Mouse (Mus musculus): ENCODE measurements around the gene Olfr697. TPM values are rescaled to one million over a fixed set of nuclear protein-coding genes. Genes with fewer than 3 reads are reported as not detected.
"Not testable (repeated sequence)": the region's sequence is repeated elsewhere in the genome, so short reads cannot be mapped to it uniquely, and the experiment has no call there.

Gene Olfr697
- polyA plus RNA-seq, 1 experiment from 2014 or later = not detected

DNA sequence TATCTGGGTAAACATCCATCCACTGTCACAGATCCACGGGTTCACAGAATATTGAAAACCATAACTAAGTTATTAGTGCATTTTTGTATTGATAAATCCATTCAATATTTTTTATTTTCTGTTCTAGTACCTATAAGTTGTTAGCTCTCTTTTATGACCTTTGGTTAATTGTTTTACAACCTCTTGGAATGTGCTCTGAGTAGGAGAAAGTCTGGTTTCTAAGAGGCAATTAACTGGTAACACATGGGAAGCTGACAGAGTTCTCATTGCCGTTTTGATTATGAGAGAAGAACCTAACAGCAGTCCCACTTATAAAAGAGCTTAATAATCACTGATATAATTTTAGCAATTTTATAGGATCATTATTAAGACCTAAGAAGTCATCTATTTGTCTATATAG is 8.5 kb downstream of the Olfr697 start:
- Histone ChIP-seq H3K4me2 (ENCODE audit: low read depth, low read length) (no peak overlapping the region), H3K4me3 (ENCODE audit: low read depth, low read length) (no peak overlapping the region), H3K27me3 (ENCODE audit: insufficient read depth, low read length) (no peaks in the 10 kb centered on the region), H3K4me1 (ENCODE audit: insufficient read depth) (no peaks in the 10 kb centered on the region), H3K9ac (replicated peaks) (no peak overlapping the region), H3K36me3 (replicated peaks; ENCODE audit: insufficient read depth, low read length) (no peaks in the 10 kb centered on the region), H3K27ac (ENCODE audit: low read depth) (no peak overlapping the region), H3K9me3 (ENCODE audit: low read length) (no peaks in the 10 kb centered on the region)
- ATAC-seq = no peak
- 59% methylated on average over 2 of the region's 2 CpGs for WGBS (ENCODE audit: insufficient replicate concordance)
- TF ChIP-seq EP300 (IDR thresholded peaks at IDR 0.05; ENCODE audit: low read depth) (no peak), CTCF (IDR thresholded peaks at IDR 0.05; ENCODE audit: low read depth) (no peak)
- DNase-seq = no peak

DNA sequence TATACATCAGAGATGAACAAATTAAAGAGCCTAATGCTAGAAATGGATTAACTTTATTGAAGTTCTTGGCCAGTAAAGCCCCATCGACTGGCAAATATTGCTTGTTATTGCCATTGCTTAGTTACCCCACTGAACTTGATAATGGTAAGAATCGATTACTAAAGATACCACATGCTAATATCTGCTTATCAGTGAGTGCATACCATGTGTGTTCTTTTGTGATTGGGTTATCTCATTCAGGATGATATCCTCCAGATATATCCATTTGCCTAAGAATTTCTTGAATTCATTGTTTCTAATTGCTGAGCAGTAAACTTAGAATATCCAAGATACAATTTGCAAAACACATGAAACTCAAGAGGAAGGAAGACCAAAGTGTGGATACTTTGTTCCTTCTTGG is 16.6 kb downstream of the Olfr697 start:
- not testable (repeated sequence) for H3K4me1 ChIP-seq (ENCODE audit: insufficient read depth); DNase-seq; H3K27me3 ChIP-seq (ENCODE audit: insufficient read depth, low read length)

DNA sequence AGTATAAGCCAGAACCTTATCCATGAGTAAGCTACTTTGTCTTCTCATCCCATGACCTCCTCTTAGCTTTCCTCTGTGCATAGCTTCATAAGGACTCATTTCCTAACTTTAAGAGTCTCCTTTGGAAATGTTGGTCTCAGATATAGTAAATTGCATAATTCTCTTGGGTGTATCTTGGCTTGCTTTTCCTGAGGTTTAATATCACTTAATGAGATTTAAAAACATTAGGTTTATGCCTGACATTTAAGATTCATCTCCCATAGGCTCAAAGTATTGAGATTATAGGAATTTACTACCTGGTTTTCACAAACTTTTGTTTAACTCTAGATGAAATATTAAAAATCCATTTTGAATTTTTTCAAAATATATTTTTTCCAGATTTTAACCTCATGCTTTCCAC is 25.9 kb downstream of the Olfr697 start, which contains the start of gene Olfr695:
Olfr695 (minus strand) TSS at position 101 of the 400 bp plus-strand sequence.
- ATAC-seq = no peak
- DNase-seq = no peak
- H3K36me3 ChIP-seq (replicated peaks; ENCODE audit: insufficient read depth, low read length) = no peaks in the 10 kb centered on the region
- no peaks in the 10 kb centered on the region for H3K9me3 ChIP-seq (ENCODE audit: low read length)
- H3K4me2 ChIP-seq (ENCODE audit: low read depth, low read length) = no peak within 1 kb of the TSS
- no peak within 1 kb of the TSS for H3K9ac ChIP-seq (replicated peaks)
- H3K27me3 ChIP-seq (ENCODE audit: insufficient read depth, low read length) = no peaks in the 10 kb centered on the region
- no peak within 1 kb of the TSS for H3K27ac ChIP-seq (ENCODE audit: low read depth)
- H3K4me1 ChIP-seq (ENCODE audit: insufficient read depth) = no peaks in the 10 kb centered on the region
- no peak for TF ChIP-seq EP300 (IDR thresholded peaks at IDR 0.05; ENCODE audit: low read depth)
- TF ChIP-seq CTCF (IDR thresholded peaks at IDR 0.05; ENCODE audit: low read depth) = no peak
- H3K4me3 ChIP-seq (ENCODE audit: low read depth, low read length) = no peak within 1 kb of the TSS

More for the DNA sequence above, 16.6 kb downstream of the Olfr697 start:
- not testable (repeated sequence) for H3K36me3 ChIP-seq (replicated peaks; ENCODE audit: insufficient read depth, low read length); H3K4me2 ChIP-seq (ENCODE audit: low read depth, low read length); H3K27ac ChIP-seq (ENCODE audit: low read depth); H3K9me3 ChIP-seq (ENCODE audit: low read length); H3K9ac ChIP-seq (replicated peaks); H3K4me3 ChIP-seq (ENCODE audit: low read depth, low read length); ATAC-seq
- 65% methylated on average over 2 of the region's 2 CpGs for WGBS (ENCODE audit: insufficient replicate concordance)

DNA sequence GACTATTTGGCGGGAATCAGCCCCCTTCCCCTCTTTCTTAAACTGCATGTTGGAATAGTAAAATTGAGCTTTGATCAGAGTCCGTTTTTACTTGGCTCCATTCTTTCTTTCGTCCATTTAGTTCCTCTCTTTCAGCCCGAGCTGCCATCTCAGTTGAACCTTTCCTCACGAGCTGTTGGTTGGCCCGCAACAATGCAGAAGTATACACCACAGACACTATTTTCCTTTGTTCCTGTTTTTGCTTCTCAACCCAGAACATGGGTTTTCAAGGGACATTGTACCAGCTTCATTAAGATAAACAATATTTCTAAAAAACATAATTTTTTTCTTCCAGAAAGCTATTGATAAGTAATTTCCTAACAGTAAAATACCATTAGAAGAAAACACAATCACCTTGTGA is 30.8 kb downstream of the Olfr697 start:
- ATAC-seq = no peak
- no peak for DNase-seq
- H3K27ac ChIP-seq (ENCODE audit: low read depth) = no peak overlapping the region
- no peak overlapping the region for H3K4me2 ChIP-seq (ENCODE audit: low read depth, low read length)
- H3K27me3 ChIP-seq (ENCODE audit: insufficient read depth, low read length) = no peaks in the 10 kb centered on the region
- TF ChIP-seq EP300 (IDR thresholded peaks at IDR 0.05; ENCODE audit: low read depth) = no peak
- H3K9ac ChIP-seq (replicated peaks) = no peak overlapping the region
- no peaks in the 10 kb centered on the region for H3K9me3 ChIP-seq (ENCODE audit: low read length)
- H3K4me1 ChIP-seq (ENCODE audit: insufficient read depth) = no peaks in the 10 kb centered on the region
- WGBS (ENCODE audit: insufficient replicate concordance) = 52% methylated on average over 6 of the region's 6 CpGs
- H3K36me3 ChIP-seq (replicated peaks; ENCODE audit: insufficient read depth, low read length) = no peaks in the 10 kb centered on the region
- no peak overlapping the region for H3K4me3 ChIP-seq (ENCODE audit: low read depth, low read length)

DNA sequence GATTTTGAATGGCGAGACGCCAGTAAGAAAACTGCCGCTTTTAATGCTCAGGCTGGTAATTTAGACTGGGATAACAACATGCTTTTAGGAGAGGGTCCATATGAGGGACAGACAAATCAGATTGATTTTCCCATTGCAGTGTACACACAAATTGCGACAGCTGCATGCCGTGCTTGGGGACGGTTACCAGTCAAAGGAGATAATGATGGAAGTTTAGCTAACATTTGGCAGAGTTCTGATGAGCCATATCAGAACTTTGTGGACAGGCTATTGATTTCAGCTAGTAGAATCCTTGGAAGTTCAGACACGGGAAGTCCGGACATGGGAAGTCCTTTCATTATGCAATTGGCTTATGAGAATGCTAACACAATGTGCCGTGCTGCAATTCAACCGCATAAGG is 34.5 kb downstream of the Olfr697 start:
- ATAC-seq = peak; percentile 88
- not testable (repeated sequence) for H3K27ac ChIP-seq (ENCODE audit: low read depth); H3K36me3 ChIP-seq (replicated peaks; ENCODE audit: insufficient read depth, low read length); H3K9ac ChIP-seq (replicated peaks); H3K27me3 ChIP-seq (ENCODE audit: insufficient read depth, low read length); H3K4me3 ChIP-seq (ENCODE audit: low read depth, low read length); H3K4me2 ChIP-seq (ENCODE audit: low read depth, low read length); H3K4me1 ChIP-seq (ENCODE audit: insufficient read depth); H3K9me3 ChIP-seq (ENCODE audit: low read length)
- 69% methylated on average over 10 of the region's 10 CpGs for WGBS (ENCODE audit: insufficient replicate concordance)
- DNase-seq = peak; percentile 18

- Histone ChIP-seq H3K27ac (ENCODE audit: low read depth) (no peak overlapping the region), H3K36me3 (replicated peaks; ENCODE audit: insufficient read depth, low read length) (no peaks in the 10 kb centered on the region), H3K27me3 (ENCODE audit: insufficient read depth, low read length) (no peaks in the 10 kb centered on the region), H3K4me3 (ENCODE audit: low read depth, low read length) (no peak overlapping the region), H3K9ac (replicated peaks) (no peak overlapping the region), H3K9me3 (ENCODE audit: low read length) (no peaks in the 10 kb centered on the region), H3K4me2 (ENCODE audit: low read depth, low read length) (no peak overlapping the region), H3K4me1 (ENCODE audit: insufficient read depth) (no peaks in the 10 kb centered on the region)
- TF ChIP-seq CTCF (IDR thresholded peaks at IDR 0.05; ENCODE audit: low read depth) = no peak
- no peak for TF ChIP-seq EP300 (IDR thresholded peaks at IDR 0.05; ENCODE audit: low read depth)
- ATAC-seq (no peak), DNase-seq (no peak)
- 46% methylated on average over 1 of the region's 1 CpGs for WGBS (ENCODE audit: insufficient replicate concordance)
Observed at GRCm38 (mm10) chr7:106696891-106697290, 45.4 kb downstream of the Olfr697 start.

DNA sequence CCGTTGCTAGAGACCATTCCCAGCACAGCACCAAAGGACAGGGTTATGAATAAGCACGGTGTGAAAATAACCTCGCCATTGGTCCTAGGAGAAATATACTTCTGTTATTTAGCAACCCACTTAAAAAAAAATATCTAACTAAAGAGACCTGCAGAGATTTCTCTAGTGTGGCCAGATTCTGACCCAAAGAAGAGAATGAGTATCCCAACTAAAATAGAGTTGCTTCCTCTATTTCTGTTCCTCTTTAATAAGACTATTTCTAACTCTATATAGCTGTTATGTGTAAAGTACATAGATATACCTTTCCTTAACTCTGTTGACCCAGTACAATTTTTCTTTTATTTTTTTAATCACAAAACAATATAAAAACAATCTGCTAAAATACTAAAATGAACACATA is 49.3 kb downstream of the Olfr697 start:
- Histone ChIP-seq H3K4me3 (ENCODE audit: low read depth, low read length) (no peak overlapping the region), H3K9ac (replicated peaks) (no peak overlapping the region), H3K4me1 (ENCODE audit: insufficient read depth) (no peaks in the 10 kb centered on the region), H3K4me2 (ENCODE audit: low read depth, low read length) (no peak overlapping the region), H3K9me3 (ENCODE audit: low read length) (no peaks in the 10 kb centered on the region), H3K27ac (ENCODE audit: low read depth) (no peak overlapping the region), H3K36me3 (replicated peaks; ENCODE audit: insufficient read depth, low read length) (no peaks in the 10 kb centered on the region), H3K27me3 (ENCODE audit: insufficient read depth, low read length) (no peaks in the 10 kb centered on the region)
- ATAC-seq (no peak), DNase-seq (no peak)
- 77% methylated on average over 3 of the region's 3 CpGs for WGBS (ENCODE audit: insufficient replicate concordance)
- TF ChIP-seq EP300 (IDR thresholded peaks at IDR 0.05; ENCODE audit: low read depth) (no peak), CTCF (IDR thresholded peaks at IDR 0.05; ENCODE audit: low read depth) (no peak)
